ENCODE assay signal across 7 mouse cellular contexts in genomic region chr17:35164568-35165450, GRCm38 (mm10). TPM values are rescaled to one million over a fixed set of nuclear protein-coding genes. Genes with fewer than 3 reads are reported as not detected.
DNase-seq lines count a peak whose midpoint lies in the region; ATAC-seq lines count a peak whose summit lies in the region.

TSS of gene Prrc2a (minus strand) at chr17:35164897.

- no peaks in the 10 kb centered on the region for H3K27me3 ChIP-seq in embryonic facial prominence, embryonic 11.5 days (ENCODE audit: control insufficient read depth, insufficient read depth, low read length)
- no peaks in the 10 kb centered on the region for H3K27me3 ChIP-seq in limb, embryonic 10.5 days (ENCODE audit: low read depth, poor library complexity, severe bottlenecking)
- H3K27me3 ChIP-seq in midbrain, embryonic 13.5 days = no peaks in the 10 kb centered on the region

- under 1% methylated on average over 53 of the region's 89 CpGs for WGBS in embryonic facial prominence, embryonic 11.5 days
- under 1% methylated on average over 64 of the region's 89 CpGs for WGBS in limb, embryonic 10.5 days
- under 1% methylated on average over 58 of the region's 89 CpGs for WGBS in midbrain, embryonic 13.5 days

- H3K4me3 ChIP-seq in embryonic facial prominence, embryonic 11.5 days (ENCODE audit: low read depth, low read length) = peak within 1 kb of the TSS; percentile 91
- peak within 1 kb of the TSS; percentile 98 for H3K4me3 ChIP-seq in limb, embryonic 10.5 days
- H3K4me3 ChIP-seq in midbrain, embryonic 13.5 days (replicated peaks) = peak within 1 kb of the TSS; percentile 99

- H3K27ac ChIP-seq in embryonic facial prominence, embryonic 11.5 days (replicated peaks; ENCODE audit: low read depth, low read length) = peak within 1 kb of the TSS; percentile 93
- peak within 1 kb of the TSS; percentile 99 for H3K27ac ChIP-seq in limb, embryonic 10.5 days
- peak within 1 kb of the TSS; percentile 97 for H3K27ac ChIP-seq in midbrain, embryonic 13.5 days

- H3K4me2 ChIP-seq in embryonic facial prominence, embryonic 11.5 days (ENCODE audit: low read depth, low read length) = peak within 1 kb of the TSS; percentile 96
- peak within 1 kb of the TSS; percentile 91 for H3K4me2 ChIP-seq in midbrain, embryonic 13.5 days (replicated peaks)

- peak; percentile 98 for DNase-seq in adrenal gland, postnatal 14 days
- peak; percentile 98 for DNase-seq in embryonic facial prominence, embryonic 11.5 days (ENCODE audit: low spot score)
- DNase-seq in kidney, adult 11 months = peak; percentile 99
- DNase-seq in limb, embryonic 10.5 days (ENCODE audit: low spot score) = peak; percentile 96
- peak; percentile 92 for DNase-seq in spleen, adult 12 weeks (ENCODE audit: low spot score)

- no peaks in the 10 kb centered on the region for H3K9me3 ChIP-seq in embryonic facial prominence, embryonic 11.5 days (replicated peaks; ENCODE audit: control insufficient read depth, low read length)
- H3K9me3 ChIP-seq in limb, embryonic 10.5 days (replicated peaks) = no peaks in the 10 kb centered on the region
- no peaks in the 10 kb centered on the region for H3K9me3 ChIP-seq in midbrain, embryonic 13.5 days

- ATAC-seq in embryonic facial prominence, embryonic 11.5 days (replicated peaks; ENCODE audit: insufficient number of reproducible peaks, low FRiP score, low TSS enrichment, low read depth) = peak; percentile 89
- ATAC-seq in granulocyte monocyte progenitor cell, adult 5-6 weeks (replicated peaks; ENCODE audit: poor library complexity, severe bottlenecking) = peak; percentile 86
- ATAC-seq in midbrain, embryonic 13.5 days = peak; percentile 95

- peaks cover 2% of the 10 kb centered on the region; the same call in 1 of the 2 replicates for H3K4me1 ChIP-seq in embryonic facial prominence, embryonic 11.5 days (ENCODE audit: control insufficient read depth, insufficient read depth, low read length)
- H3K4me1 ChIP-seq in limb, embryonic 10.5 days = peaks cover 32% of the 10 kb centered on the region
- H3K4me1 ChIP-seq in midbrain, embryonic 13.5 days (replicated peaks) = peaks cover 35% of the 10 kb centered on the region

- H3K36me3 ChIP-seq in embryonic facial prominence, embryonic 11.5 days (replicated peaks; ENCODE audit: control insufficient read depth, insufficient read depth, low read depth, low read length) = peaks cover 16% of the 10 kb centered on the region
- peaks cover 32% of the 10 kb centered on the region for H3K36me3 ChIP-seq in limb, embryonic 10.5 days
- H3K36me3 ChIP-seq in midbrain, embryonic 13.5 days = peaks cover 24% of the 10 kb centered on the region

- peak within 1 kb of the TSS; percentile 99 for H3K9ac ChIP-seq in embryonic facial prominence, embryonic 11.5 days (replicated peaks; ENCODE audit: low read length)
- H3K9ac ChIP-seq in midbrain, embryonic 13.5 days (replicated peaks) = peak within 1 kb of the TSS; percentile 100

RNA-seq across cellular contexts. Expression of gene Prrc2a, which starts in this region (rescaled TPM):
- 246 and 247 TPM in 2 replicates for total RNA-seq in adrenal gland, postnatal 14 days (2021)
- polyA plus RNA-seq in embryonic facial prominence, embryonic 11.5 days (2014; fragmentation: Nextera tagmentation; extraction: Ambion mirVana) = 131 and 144 TPM in 2 replicates
- total RNA-seq in granulocyte monocyte progenitor cell, adult 5-6 weeks (2014; fragmentation: Nextera tagmentation) = 254 and 306 TPM in 2 replicates
- total RNA-seq in granulocyte monocyte progenitor cell, adult 5-6 weeks (2017) = 43.2 and 67.9 TPM in 2 replicates
- 213 and 229 TPM in 2 replicates for polyA plus RNA-seq in limb, embryonic 10.5 days (2016; fragmentation: Nextera tagmentation; extraction: Ambion mirVana)
- polyA plus RNA-seq in midbrain, embryonic 13.5 days (2015; fragmentation: Nextera tagmentation; extraction: Ambion mirVana) = 209 and 228 TPM in 2 replicates

Comparison
In these comparisons a context has a peak if more than half of its experiments do, and no peak if none do; other contexts are left out.
1. Peak in every context shown above with its lines: DNase-seq, ATAC-seq, H3K4me3 ChIP-seq and H3K27ac ChIP-seq.